Mouse (Mus musculus) embryonic facial prominence, embryonic 11.5 days (tissue): Measurements from ENCODE around the gene Tbx1. TPM values are rescaled to one million over a fixed set of nuclear protein-coding genes. Genes with fewer than 3 reads are reported as not detected.
A peak's percentile ranks its signal among the peaks of the same experiment; 100 is the strongest.

Source experiments
- ATAC-seq: fragments of 200-750 bp; cut with Nextera tagmentation; replicated peaks from 2 replicates; pipeline ENCODE4 v1.8.0; 2017; ENCODE audit warnings: low read depth; ENCODE audit not compliant: insufficient number of reproducible peaks, low FRiP score, low TSS enrichment
- DNase-seq: peaks from one replicate; pipeline ENCODE4 v3.0.0-alpha.2; 2015; ENCODE audit warnings: low spot score
- H3K27ac ChIP-seq: fragments of 300-500 bp; sonication (generic); replicated peaks from 2 replicates; pipeline ENCODE4 v1.5.1; 2014; ENCODE audit warnings: mild to moderate bottlenecking, low read depth, low read length, control low read depth
- H3K27me3 ChIP-seq: fragments of 300-500 bp; sonication (generic); 2 replicates; pipeline ENCODE4 v1.6.1; 2014; ENCODE audit warnings: mild to moderate bottlenecking, low read length, moderate library complexity, mixed read lengths; ENCODE audit not compliant: control insufficient read depth, insufficient read depth
- H3K36me3 ChIP-seq: fragments of 300-500 bp; sonication (generic); replicated peaks from 2 replicates; pipeline ENCODE4 v1.6.1; 2014; ENCODE audit warnings: low read depth, mild to moderate bottlenecking, low read length, moderate library complexity, mixed read lengths; ENCODE audit not compliant: control insufficient read depth, insufficient read depth
- H3K4me1 ChIP-seq: fragments of 300-500 bp; sonication (generic); 2 replicates; pipeline ENCODE4 v1.6.1; 2014; ENCODE audit warnings: low read length, mixed read lengths; ENCODE audit not compliant: control insufficient read depth, insufficient read depth
- H3K4me2 ChIP-seq: fragments of 300-500 bp; sonication (generic); 2 replicates; pipeline ENCODE4 v1.6.1; 2014; ENCODE audit warnings: low read depth, mild to moderate bottlenecking, control low read depth, low read length, moderate library complexity
- H3K4me3 ChIP-seq: fragments of 300-500 bp; sonication (generic); 2 replicates; pipeline ENCODE4 v1.5.1; 2014; ENCODE audit warnings: low read depth, low read length, control low read depth
- H3K9ac ChIP-seq: fragments of 300-500 bp; sonication (generic); replicated peaks from 2 replicates; pipeline ENCODE4 v1.6.1; 2014; ENCODE audit warnings: mild to moderate bottlenecking, control low read depth, low read length
- H3K9me3 ChIP-seq: fragments of 300-500 bp; sonication (generic); replicated peaks from 2 replicates; pipeline ENCODE4 v1.6.1; 2016; ENCODE audit warnings: mild to moderate bottlenecking, low read length, inconsistent platforms, mixed read lengths; ENCODE audit not compliant: control insufficient read depth
- WGBS: fragments of 180-500 bp; shearing (Covaris S2); extraction: QIAGEN DNeasy Blood & Tissue Kit; methylation state at CpG from one replicate; pipeline ENCODE4 v1.1.7; 2014; 5-methylcytosine and 5-hydroxymethylcytosine counted together
- polyA plus RNA-seq: library from polyadenylated mRNA; unstranded; fragments of >200 nt; fragmentation: Nextera tagmentation; extraction: Ambion mirVana; gene quantifications from 2 replicates; pipeline ENCODE4 v1.2.1, GENCODE M21; 2014

Tbx1 gene
- polyA plus RNA-seq, 1 experiment from 2014 or later = 6.3 TPM

DNA sequence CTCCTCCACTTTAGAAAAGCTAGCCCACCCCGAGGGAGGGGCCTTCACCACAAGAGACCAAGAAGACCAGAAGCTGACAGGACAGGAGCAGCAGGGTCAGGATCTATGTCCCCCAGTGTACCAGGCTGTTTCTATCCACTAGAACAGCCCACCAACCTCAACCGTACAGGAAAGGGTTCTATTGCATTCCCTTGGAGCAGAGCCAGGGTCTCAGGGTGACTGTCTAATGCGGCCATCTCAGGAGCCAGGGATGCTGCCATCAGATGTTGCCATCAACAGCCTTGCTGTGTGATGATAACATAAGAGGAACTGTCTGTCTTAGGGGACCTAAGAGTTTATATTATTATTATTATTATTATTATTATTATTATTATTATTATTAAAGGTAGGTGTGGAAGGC, 13.4 kb downstream of the Tbx1 start:
- 50% methylated on average over 3 of the region's 3 CpGs for WGBS
- no peak for ATAC-seq
- no peaks in the 10 kb centered on the region for H3K36me3 ChIP-seq
- peaks cover 32% of the 10 kb centered on the region for H3K27me3 ChIP-seq
- no peak overlapping the region for H3K27ac ChIP-seq
- no peaks in the 10 kb centered on the region for H3K9me3 ChIP-seq
- no peak overlapping the region for H3K4me2 ChIP-seq
- peaks cover 10% of the 10 kb centered on the region for H3K4me1 ChIP-seq
- no peak overlapping the region for H3K4me3 ChIP-seq
- DNase-seq = no peak
- no peak overlapping the region for H3K9ac ChIP-seq

DNA sequence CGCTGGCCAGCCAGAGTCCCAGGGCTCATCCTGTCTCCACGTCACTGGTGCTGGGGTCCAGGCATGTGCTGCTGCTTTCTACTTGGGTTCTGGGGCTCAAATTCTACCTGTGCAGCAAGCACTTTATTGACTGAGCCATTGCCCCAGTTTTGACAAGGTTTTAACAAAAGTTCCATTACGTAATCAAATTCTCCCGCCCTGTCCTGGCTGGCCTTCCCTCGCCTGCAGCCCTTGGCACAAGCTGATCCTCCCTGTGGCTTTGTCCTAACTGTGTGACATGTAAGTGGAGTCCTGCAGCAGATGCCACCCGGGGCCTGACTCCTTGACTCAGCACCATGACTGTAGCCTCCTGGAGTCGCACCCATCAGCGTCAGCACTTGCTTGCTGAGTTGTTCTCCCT, 16.3 kb downstream of the Tbx1 start:
- peaks cover 4% of the 10 kb centered on the region; the same call in 1 of the 2 replicates for H3K4me1 ChIP-seq
- DNase-seq (no peak), ATAC-seq (no peak)
- H3K36me3 ChIP-seq = no peaks in the 10 kb centered on the region
- H3K4me3 ChIP-seq = no peak overlapping the region
- H3K27ac ChIP-seq = no peak overlapping the region
- no peaks in the 10 kb centered on the region for H3K9me3 ChIP-seq
- H3K27me3 ChIP-seq = peaks cover 5% of the 10 kb centered on the region; the same call in 1 of the 2 replicates
- no peak overlapping the region for H3K9ac ChIP-seq
- no peak overlapping the region for H3K4me2 ChIP-seq
- WGBS = 72% methylated on average over 8 of the region's 8 CpGs

DNA sequence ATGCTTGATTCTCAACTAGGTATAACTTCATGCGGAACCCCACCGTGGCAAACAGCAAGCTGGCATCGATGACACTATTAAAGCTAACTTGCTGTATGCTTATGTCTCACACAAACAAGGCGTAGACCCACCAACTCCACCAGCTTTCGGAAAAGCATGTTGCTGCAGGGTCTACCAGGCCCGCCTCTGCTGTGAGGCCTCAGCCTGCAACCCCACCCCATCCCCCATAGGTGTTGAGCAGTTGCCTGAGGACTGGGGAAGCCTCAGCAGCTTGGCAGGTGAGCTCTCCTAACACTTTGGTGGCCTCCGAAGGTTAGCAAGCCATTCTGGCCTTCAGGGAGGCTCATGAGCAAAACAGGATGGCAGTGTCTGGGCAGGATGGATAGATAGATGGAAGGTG, 21.9 kb downstream of the Tbx1 start:
- Histone ChIP-seq H3K9ac (no peak overlapping the region), H3K4me1 (no peaks in the 10 kb centered on the region), H3K27ac (no peak overlapping the region), H3K27me3 (no peaks in the 10 kb centered on the region), H3K4me3 (no peak overlapping the region), H3K9me3 (no peaks in the 10 kb centered on the region), H3K36me3 (no peaks in the 10 kb centered on the region), H3K4me2 (no peak overlapping the region)
- DNase-seq = no peak
- 77% methylated on average over 7 of the region's 7 CpGs for WGBS
- no peak for ATAC-seq

DNA sequence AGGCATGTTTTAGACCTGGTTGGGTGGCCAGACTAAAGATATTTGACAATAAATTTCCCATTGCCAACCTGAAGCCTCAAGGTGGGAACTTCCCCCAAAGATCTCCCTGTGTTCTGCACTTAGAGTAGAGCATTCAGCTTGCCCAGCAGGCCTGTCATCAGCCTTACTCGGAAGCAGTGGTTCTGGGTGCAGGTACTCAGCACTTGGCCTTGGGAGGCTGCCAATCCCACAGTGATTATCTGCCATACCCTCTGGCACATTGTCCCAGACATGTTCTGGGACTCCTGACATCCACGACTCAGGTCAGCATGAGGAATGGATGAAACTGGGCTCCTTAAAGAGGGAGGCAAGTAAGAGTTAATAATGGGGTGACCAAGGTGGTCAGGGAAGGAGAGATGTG, 26.0 kb downstream of the Tbx1 start:
- H3K27me3 ChIP-seq = no peaks in the 10 kb centered on the region
- no peak for DNase-seq
- H3K4me3 ChIP-seq = no peak overlapping the region
- H3K36me3 ChIP-seq = no peaks in the 10 kb centered on the region
- WGBS = 81% methylated on average over 2 of the region's 2 CpGs
- no peaks in the 10 kb centered on the region for H3K9me3 ChIP-seq
- H3K4me1 ChIP-seq = no peaks in the 10 kb centered on the region
- ATAC-seq = no peak
- no peak overlapping the region for H3K27ac ChIP-seq
- H3K9ac ChIP-seq = no peak overlapping the region
- no peak overlapping the region for H3K4me2 ChIP-seq

DNA sequence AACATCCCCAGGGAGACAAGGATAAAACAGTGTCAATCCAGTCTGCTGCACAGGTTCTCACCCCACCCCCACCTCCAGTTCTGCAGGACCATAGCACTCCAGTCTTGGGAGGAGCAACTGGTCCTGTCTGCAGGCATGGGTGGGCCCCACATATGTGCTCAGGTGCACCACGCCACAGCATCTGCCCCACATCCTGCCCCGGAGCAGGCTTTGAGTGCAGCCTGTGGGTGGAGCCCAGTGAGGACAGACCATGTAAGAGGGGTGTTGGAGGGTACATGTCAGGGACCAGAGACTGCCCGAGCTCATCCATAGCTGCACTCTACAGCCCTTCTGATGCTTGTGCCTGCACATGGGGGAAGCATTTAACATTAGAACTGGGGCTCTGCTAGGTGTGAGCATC, 34.0 kb downstream of the Tbx1 start:
- Histone ChIP-seq H3K4me1 (peaks cover 9% of the 10 kb centered on the region), H3K36me3 (no peaks in the 10 kb centered on the region; the same call in 1 of the 2 replicates), H3K27me3 (no peaks in the 10 kb centered on the region), H3K4me3 (no peak overlapping the region), H3K4me2 (no peak overlapping the region), H3K27ac (no peak overlapping the region), H3K9ac (no peak overlapping the region), H3K9me3 (no peaks in the 10 kb centered on the region)
- no peak for DNase-seq
- 82% methylated on average over 3 of the region's 3 CpGs for WGBS
- no peak for ATAC-seq

DNA sequence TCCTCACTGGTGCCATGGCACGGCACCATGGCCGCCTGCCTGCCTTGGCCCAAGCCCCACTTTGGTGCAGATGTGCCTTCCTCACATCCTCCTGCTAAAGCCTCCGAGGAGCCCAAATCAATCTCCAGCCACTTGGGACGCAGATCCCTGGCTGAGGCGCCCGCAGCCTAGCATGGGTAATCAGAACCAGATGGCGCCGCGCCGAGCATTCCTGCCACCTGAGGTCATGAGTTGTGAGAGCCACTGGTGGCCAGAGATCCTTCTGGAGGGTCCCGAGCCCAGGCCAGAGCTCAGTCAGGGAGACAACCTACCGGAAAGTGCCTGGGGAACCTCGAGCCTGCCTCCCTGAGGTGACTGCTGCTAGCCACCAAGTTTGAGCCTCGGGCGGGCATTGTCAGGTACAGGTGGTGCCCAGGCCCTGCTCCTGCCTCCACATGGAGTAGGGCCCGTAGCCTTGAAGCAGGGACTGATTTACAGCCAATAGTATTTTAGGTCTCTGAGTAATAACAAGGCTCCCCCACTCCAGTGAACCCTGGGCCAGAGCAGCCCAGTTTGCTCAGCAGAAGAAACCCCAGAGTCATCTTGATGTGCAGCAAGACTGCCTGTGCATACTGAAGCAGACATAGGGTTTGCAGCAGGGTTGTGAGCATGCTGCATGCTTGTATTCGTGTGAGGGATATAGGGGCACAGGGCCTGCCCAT, 35.1 kb downstream of the Tbx1 start:
- peak overlapping the region; percentile 73 for H3K27ac ChIP-seq

DNA sequence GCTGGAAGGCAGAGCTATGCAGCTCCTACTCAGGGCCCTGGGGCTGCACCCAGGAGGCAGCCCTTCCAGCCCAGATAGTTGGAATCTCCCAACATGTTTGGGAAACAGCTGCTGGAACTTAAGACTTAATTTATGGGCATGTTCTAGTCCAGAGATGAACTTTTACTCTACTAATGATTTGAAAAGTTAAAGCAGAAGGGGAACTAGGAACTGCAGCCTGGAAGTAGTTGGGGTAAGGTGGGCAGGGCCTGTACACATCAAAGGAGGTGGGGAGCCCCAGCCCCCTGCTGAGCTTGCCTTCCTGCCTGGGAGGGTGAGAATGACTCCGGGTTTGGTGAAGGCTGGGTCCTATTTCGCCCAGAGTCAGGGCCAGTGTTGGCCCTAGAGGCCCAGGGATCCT, 35.8 kb downstream of the Tbx1 start:
- Histone ChIP-seq H3K27ac (peak overlapping the region; percentile 73), H3K9ac (no peak overlapping the region), H3K4me1 (peaks cover 9% of the 10 kb centered on the region), H3K9me3 (no peaks in the 10 kb centered on the region), H3K36me3 (no peaks in the 10 kb centered on the region; the same call in 1 of the 2 replicates), H3K4me2 (no peak overlapping the region; the same call in 1 of the 2 replicates), H3K27me3 (no peaks in the 10 kb centered on the region), H3K4me3 (no peak overlapping the region)
- DNase-seq (peak; percentile 20), ATAC-seq (no peak)
- 33% methylated on average over 2 of the region's 2 CpGs for WGBS

More for the DNA sequence above, 35.1 kb downstream of the Tbx1 start:
- Histone ChIP-seq H3K9me3 (no peaks in the 10 kb centered on the region), H3K36me3 (no peaks in the 10 kb centered on the region; the same call in 1 of the 2 replicates), H3K4me1 (peaks cover 9% of the 10 kb centered on the region), H3K4me3 (no peak overlapping the region), H3K27me3 (no peaks in the 10 kb centered on the region), H3K4me2 (no peak overlapping the region), H3K9ac (0 out of 2 replicates have a peak overlapping the region, but pooled peaks have one; percentile 28)
- 37% methylated on average over 17 of the region's 17 CpGs for WGBS
- DNase-seq = peak; percentile 90
- ATAC-seq = peak; percentile 46

DNA sequence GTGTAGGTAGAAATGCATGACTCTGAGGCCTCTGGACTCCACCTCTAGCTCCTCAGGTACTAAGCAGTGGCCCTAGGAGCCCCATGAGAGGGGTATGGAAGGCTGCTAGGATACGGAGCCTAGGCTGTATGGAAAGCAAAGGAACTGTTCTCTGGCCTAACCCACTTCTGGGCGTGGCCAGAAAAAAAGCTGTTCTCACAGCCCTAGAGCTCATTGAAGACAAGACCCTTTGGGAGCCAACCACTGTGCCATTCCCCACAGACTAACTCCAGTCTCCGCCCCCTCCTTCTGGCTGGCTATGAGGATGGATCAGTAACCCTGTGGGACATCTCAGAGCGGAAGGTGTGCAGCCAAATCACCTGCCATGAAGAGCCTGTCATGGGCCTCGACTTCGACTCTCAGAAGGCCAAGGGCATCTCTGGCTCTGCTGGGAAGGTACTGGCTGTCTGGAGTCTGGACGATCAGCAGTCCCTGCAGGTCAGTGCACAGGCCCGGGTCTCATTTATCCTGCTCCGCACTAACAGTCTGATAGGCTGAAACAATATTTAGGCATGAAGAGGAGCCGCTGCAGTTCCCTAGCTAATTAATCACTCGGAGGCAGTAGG, 38.3 kb downstream of the Tbx1 start:
- DNase-seq (no peak), ATAC-seq (no peak)
- H3K27me3 ChIP-seq = no peaks in the 10 kb centered on the region

More for the DNA sequence above, 38.3 kb downstream of the Tbx1 start:
- H3K4me2 ChIP-seq = no peak overlapping the region
- WGBS = 75% methylated on average over 11 of the region's 11 CpGs
- H3K27ac ChIP-seq = no peak overlapping the region; the same call in 1 of the 2 replicates
- no peak overlapping the region for H3K4me3 ChIP-seq
- no peak overlapping the region for H3K9ac ChIP-seq
- no peaks in the 10 kb centered on the region for H3K9me3 ChIP-seq
- H3K36me3 ChIP-seq = no peaks in the 10 kb centered on the region; the same call in 1 of the 2 replicates
- peaks cover 9% of the 10 kb centered on the region for H3K4me1 ChIP-seq
